In genomic region chr2:59484438-59484837, GRCm38 (mm10) we compare ENCODE assay signal across 9 mouse cellular contexts. TPM values are rescaled to one million over a fixed set of nuclear protein-coding genes. Genes with fewer than 3 reads are reported as not detected.
DNase-seq lines count a peak whose midpoint lies in the region; ATAC-seq and TF ChIP-seq lines count a peak whose summit lies in the region.
"Had no signal": no experiment of that assay in that cellular context is flagged by ENCODE, and none has a peak within 500 bp of the region (broad histone marks: within the 10 kb centered on the region; RNA-seq: fewer than 3 reads in every experiment).

Gene Dapl1 (plus strand): TSS chr2:59484653.

- H3K9me3 ChIP-seq in heart, embryonic 15.5 days (replicated peaks): no peaks in the 10 kb centered on the region
- H3K9me3 ChIP-seq in kidney, postnatal 0 days (replicated peaks; ENCODE audit: low read length): no peaks in the 10 kb centered on the region
- H3K9me3 ChIP-seq: G1E had no signal

- H3K36me3 ChIP-seq in heart, embryonic 15.5 days: no peaks in the 10 kb centered on the region
- no peaks in the 10 kb centered on the region for H3K36me3 ChIP-seq in kidney, postnatal 0 days (ENCODE audit: insufficient read depth, low read length)
- H3K36me3 ChIP-seq: G1E had no signal

- TF ChIP-seq CTCF in kidney, postnatal 0 days (IDR thresholded peaks at IDR 0.05; ENCODE audit: low read depth): no peak
- no peak for TF ChIP-seq CTCF in layer of hippocampus, adult 2 months (conservative IDR thresholded peaks at IDR 0.05)

- no peak for ATAC-seq in heart, embryonic 15.5 days (replicated peaks; ENCODE audit: insufficient number of reproducible peaks, insufficient read depth, low FRiP score, low read depth)
- no peak for ATAC-seq in CD4-positive, CD25-positive, alpha-beta regulatory T cell, adult 4 months
- peak; percentile 63; the same call in 1 of the 2 replicates for ATAC-seq in kidney, postnatal 0 days (replicated peaks; ENCODE audit: low FRiP score, low read depth)

- no peak within 1 kb of the TSS for H3K27ac ChIP-seq in heart, embryonic 15.5 days
- H3K27ac ChIP-seq in kidney, postnatal 0 days: no peak within 1 kb of the TSS
- no peak within 1 kb of the TSS for H3K27ac ChIP-seq in layer of hippocampus, adult 2 months

- DNase-seq in heart, adult 8-10 months (ENCODE audit: low spot score): no peak
- peak; percentile 51 to 57 for DNase-seq in cerebellum, adult 18-20 months
- peak; percentile 35 for DNase-seq in kidney, postnatal 0 days (ENCODE audit: low spot score)
- DNase-seq in layer of hippocampus, adult 2 months (ENCODE audit: low spot score in 2 of 2): no peak
- no peak for DNase-seq in ovary, adult 18-20 months (ENCODE audit: low spot score)
- DNase-seq in gastrocnemius, postnatal 4 days (ENCODE audit: low spot score in 2 of 2): no peak

- H3K4me3 ChIP-seq in heart, embryonic 15.5 days: no peak within 1 kb of the TSS
- H3K4me3 ChIP-seq in kidney, postnatal 0 days (replicated peaks; ENCODE audit: low read depth, low read length): no peak within 1 kb of the TSS
- H3K4me3 ChIP-seq in layer of hippocampus, adult 2 months: no peak within 1 kb of the TSS

- 0 out of 2 replicates have a peak within 1 kb of the TSS, but pooled peaks have one; percentile 0 for H3K4me2 ChIP-seq in heart, embryonic 15.5 days
- H3K4me2 ChIP-seq in kidney, postnatal 0 days (ENCODE audit: low read length): no peak within 1 kb of the TSS

- H3K27me3 ChIP-seq in heart, embryonic 15.5 days: no peaks in the 10 kb centered on the region
- H3K27me3 ChIP-seq in kidney, postnatal 0 days (ENCODE audit: insufficient read depth, low read length): no peaks in the 10 kb centered on the region

- peaks cover 8% of the 10 kb centered on the region for H3K4me1 ChIP-seq in heart, embryonic 15.5 days (replicated peaks)
- peaks cover 7% of the 10 kb centered on the region; the same call in 1 of the 2 replicates for H3K4me1 ChIP-seq in kidney, postnatal 0 days (replicated peaks; ENCODE audit: insufficient read depth, low read length)

- WGBS in heart, embryonic 15.5 days: 59% methylated on average over 9 of the region's 9 CpGs
- WGBS in kidney, postnatal 0 days: 48% methylated on average over 9 of the region's 9 CpGs

- no peak within 1 kb of the TSS for H3K9ac ChIP-seq in heart, embryonic 15.5 days
- no peak within 1 kb of the TSS for H3K9ac ChIP-seq in kidney, postnatal 0 days (ENCODE audit: low read depth, low read length)

RNA-seq across cellular contexts. Expression of gene Dapl1, which starts in this region (rescaled TPM):
- polyA plus RNA-seq in heart, embryonic 15.5 days (2015; fragmentation: Nextera tagmentation; extraction: Ambion mirVana): 1.8 and 2.9 TPM in 2 replicates
- not detected for total RNA-seq in heart, adult 8-10 months (2022)
- 10 to 100 TPM; 20.9 to 26.8 TPM for polyA plus RNA-seq in CD4-positive, CD25-positive, alpha-beta regulatory T cell, adult 4 months (2017; shearing (Covaris generic))
- 9.7 and 13.0 TPM in 2 replicates for polyA plus RNA-seq in kidney, postnatal 0 days (2015; fragmentation: Nextera tagmentation; extraction: Ambion mirVana)
- total RNA-seq in layer of hippocampus, adult 2 months (2021): not detected
- not detected for total RNA-seq in gastrocnemius, postnatal 4 days (2021)
- total RNA-seq: G1E had no signal
- polyA plus RNA-seq: G1E had no signal

Comparison
In these comparisons a context has a peak if more than half of its experiments do, and no peak if none do; other contexts are left out.
1. DNase-seq: peak in cerebellum, adult 18-20 months (2 of 2) and kidney, postnatal 0 days (single experiment); none in heart, adult 8-10 months (single experiment), layer of hippocampus, adult 2 months (0 of 2), ovary, adult 18-20 months (single experiment) and gastrocnemius, postnatal 4 days (0 of 2).